Comparison of ENCODE assay signal across 9 mouse cellular contexts in genomic region chr10:93760429-93760828, GRCm38 (mm10).
"Had no signal": no experiment of that assay in that cellular context is flagged by ENCODE, and none has a peak within 500 bp of the region (broad histone marks: within the 10 kb centered on the region; RNA-seq: fewer than 3 reads in every experiment).

No protein-coding gene starts in this region.

- H3K4me3 ChIP-seq: kidney, embryonic 15.5 days; limb, embryonic 13.5 days; midbrain, embryonic 12.5 days had no signal

- DNase-seq: kidney, postnatal 14 days; lung, adult 18-20 months; spleen, adult 18-20 months; thymus, adult 2 months; thymus, postnatal 25 days had no signal

- H3K27ac ChIP-seq: kidney, embryonic 15.5 days; limb, embryonic 13.5 days; liver, embryonic 14.5 days; midbrain, embryonic 12.5 days had no signal
